Mouse (Mus musculus) stomach, postnatal 0 days (tissue): Measurements from ENCODE around the gene Lyrm9.

Source experiments
- CTCF ChIP-seq: IDR thresholded peaks from 2 replicates; pipeline ENCODE4 v1.5.1; 2016; ENCODE audit warnings: antibody characterized with exemption, low read depth, mild to moderate bottlenecking, moderate library complexity
- EP300 ChIP-seq: optimal IDR thresholded peaks from 2 replicates; pipeline ENCODE3; 2016; ENCODE audit warnings: antibody characterized with exemption

DNA sequence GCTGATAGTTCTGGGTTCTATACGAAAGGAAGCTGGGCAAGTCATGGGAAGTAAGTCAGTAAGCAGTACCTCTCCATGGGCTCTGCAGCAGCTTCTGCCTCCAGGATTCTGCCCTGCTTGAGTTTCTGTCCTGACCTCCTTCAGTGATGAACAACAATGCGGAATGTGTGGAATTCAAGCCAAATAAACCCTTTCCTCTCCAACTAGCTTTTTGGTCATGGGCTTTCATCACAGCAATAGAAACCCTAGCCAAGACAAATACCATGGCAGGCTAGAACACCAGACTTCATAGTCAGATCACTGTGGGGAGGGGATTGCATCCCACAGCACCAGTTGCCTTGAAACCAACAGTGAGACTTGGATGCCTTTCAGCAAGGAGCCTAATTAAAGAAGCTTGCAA, 46.4 kb downstream of the Lyrm9 start:
- TF ChIP-seq CTCF (no peak), EP300 (no peak)
